Mouse (Mus musculus) frontal cortex, postnatal 25 days (tissue): Measurements from ENCODE around the gene Taf8.

Experiments
- DNase-seq, 2 experiments: peaks; one replicate each; pipeline ENCODE4 v3.0.0; 2022; ENCODE audit warnings: low spot score in 2 of 2

The Taf8 gene

GRCm38 (mm10) chr17:47501946-47502706 lies at the start of gene Taf8:
Gene Taf8, minus strand, starts transcription at chr17:47502292.
- peak; percentile 88 to 91 for DNase-seq

- DNase-seq, result no peak
These were observed 49.0 kb upstream of the Taf8 start for GRCm38 (mm10) chr17:47551049-47551448.

GRCm38 (mm10) chr17:47545861-47546331 lies 43.8 kb upstream of the Taf8 start:
- no peak for DNase-seq

GRCm38 (mm10) chr17:47545154-47545553 lies 43.1 kb upstream of the Taf8 start:
- DNase-seq, result no peak

- DNase-seq, result no peak
These were observed 41.1 kb upstream of the Taf8 start for GRCm38 (mm10) chr17:47543051-47543650.

GRCm38 (mm10) chr17:47542061-47542460 lies 40.0 kb upstream of the Taf8 start:
- DNase-seq, result no peak

GRCm38 (mm10) chr17:47539128-47539527 lies 37.0 kb upstream of the Taf8 start:
- DNase-seq, result no peak

GRCm38 (mm10) chr17:47538049-47538448 lies 36.0 kb upstream of the Taf8 start:
- no peak for DNase-seq

- no peak for DNase-seq
These were observed 33.7 kb upstream of the Taf8 start for GRCm38 (mm10) chr17:47535812-47536236.

GRCm38 (mm10) chr17:47533691-47534090 lies 31.6 kb upstream of the Taf8 start:
- DNase-seq, result no peak

- no peak for DNase-seq
These were observed 30.3 kb upstream of the Taf8 start for GRCm38 (mm10) chr17:47532364-47532763.

GRCm38 (mm10) chr17:47531387-47531818 lies 29.3 kb upstream of the Taf8 start:
- DNase-seq, result no peak

- no peak for DNase-seq
These were observed 27.5 kb upstream of the Taf8 start for GRCm38 (mm10) chr17:47529595-47529994.

GRCm38 (mm10) chr17:47528919-47529318 lies 26.8 kb upstream of the Taf8 start:
- no peak for DNase-seq

GRCm38 (mm10) chr17:47527581-47528300 lies 25.6 kb upstream of the Taf8 start:
- DNase-seq, result no peak

GRCm38 (mm10) chr17:47526856-47527520 lies 24.9 kb upstream of the Taf8 start:
- no peak for DNase-seq

GRCm38 (mm10) chr17:47524991-47525390 lies 22.9 kb upstream of the Taf8 start:
- no peak for DNase-seq

- DNase-seq, result no peak
These were observed 22.0 kb upstream of the Taf8 start for GRCm38 (mm10) chr17:47524055-47524454.

GRCm38 (mm10) chr17:47523211-47523682 lies 21.2 kb upstream of the Taf8 start:
- DNase-seq, result no peak

- DNase-seq, result no peak
These were observed 20.4 kb upstream of the Taf8 start for GRCm38 (mm10) chr17:47522536-47522935.

GRCm38 (mm10) chr17:47521551-47522258 lies 19.6 kb upstream of the Taf8 start:
- DNase-seq, result no peak
